Mouse (Mus musculus): Measurements from ENCODE around the gene Wnt7b. TPM values are rescaled to one million over a fixed set of nuclear protein-coding genes. Genes with fewer than 3 reads are reported as not detected.

Wnt7b gene
- polyA plus RNA-seq, 1 experiment, result not detected

GRCm38 (mm10) chr15:85523173-85523991 is 58.9 kb downstream of the Wnt7b start:
- Histone ChIP-seq H3K4me1 (ENCODE audit: control insufficient read depth, insufficient read depth, insufficient read length, low read length) (no peaks in the 10 kb centered on the region), H3K27ac (replicated peaks; ENCODE audit: low read depth, low read length) (no peak overlapping the region), H3K4me3 (ENCODE audit: insufficient read depth, low read depth, low read length) (no peak overlapping the region)

GRCm38 (mm10) chr15:85519438-85519837 is 62.8 kb downstream of the Wnt7b start:
- Histone ChIP-seq H3K27ac (replicated peaks; ENCODE audit: low read depth, low read length) (no peak overlapping the region), H3K4me1 (ENCODE audit: control insufficient read depth, insufficient read depth, insufficient read length, low read length) (no peaks in the 10 kb centered on the region)

GRCm38 (mm10) chr15:85507370-85508014 is 74.8 kb downstream of the Wnt7b start:
- H3K4me3 ChIP-seq (ENCODE audit: insufficient read depth, low read depth, low read length), result no peak overlapping the region
- no peak overlapping the region for H3K27ac ChIP-seq (replicated peaks; ENCODE audit: low read depth, low read length)

More at GRCm38 (mm10) chr15:85519438-85519837, 62.8 kb downstream of the Wnt7b start:
- no peak overlapping the region for H3K4me3 ChIP-seq (ENCODE audit: insufficient read depth, low read depth, low read length)

GRCm38 (mm10) chr15:85506680-85507079 is 75.6 kb downstream of the Wnt7b start:
- H3K27ac ChIP-seq (replicated peaks; ENCODE audit: low read depth, low read length), result no peak overlapping the region
- no peak overlapping the region for H3K4me3 ChIP-seq (ENCODE audit: insufficient read depth, low read depth, low read length)
- no peaks in the 10 kb centered on the region for H3K4me1 ChIP-seq (ENCODE audit: control insufficient read depth, insufficient read depth, insufficient read length, low read length)

More at GRCm38 (mm10) chr15:85507370-85508014, 74.8 kb downstream of the Wnt7b start:
- H3K4me1 ChIP-seq (ENCODE audit: control insufficient read depth, insufficient read depth, insufficient read length, low read length), result no peaks in the 10 kb centered on the region

GRCm38 (mm10) chr15:85505118-85505925 is 77.0 kb downstream of the Wnt7b start:
- Histone ChIP-seq H3K4me3 (ENCODE audit: insufficient read depth, low read depth, low read length) (no peak overlapping the region), H3K4me1 (ENCODE audit: control insufficient read depth, insufficient read depth, insufficient read length, low read length) (no peaks in the 10 kb centered on the region), H3K27ac (replicated peaks; ENCODE audit: low read depth, low read length) (no peak overlapping the region)

GRCm38 (mm10) chr15:85503127-85503526 is 79.1 kb downstream of the Wnt7b start, which contains the start of gene 7530416G11Rik:
7530416G11Rik (minus strand) TSS chr15:85503227.
- Histone ChIP-seq H3K4me1 (ENCODE audit: control insufficient read depth, insufficient read depth, insufficient read length, low read length) (no peaks in the 10 kb centered on the region), H3K27ac (replicated peaks; ENCODE audit: low read depth, low read length) (no peak within 1 kb of the TSS), H3K4me3 (ENCODE audit: insufficient read depth, low read depth, low read length) (no peak within 1 kb of the TSS)

- Histone ChIP-seq H3K4me3 (ENCODE audit: insufficient read depth, low read depth, low read length) (no peak overlapping the region), H3K4me1 (ENCODE audit: control insufficient read depth, insufficient read depth, insufficient read length, low read length) (no peaks in the 10 kb centered on the region), H3K27ac (replicated peaks; ENCODE audit: low read depth, low read length) (no peak overlapping the region)
Observed at GRCm38 (mm10) chr15:85500267-85500666, 82.0 kb downstream of the Wnt7b start.

GRCm38 (mm10) chr15:85497981-85498475 is 84.2 kb downstream of the Wnt7b start:
- no peaks in the 10 kb centered on the region for H3K4me1 ChIP-seq (ENCODE audit: control insufficient read depth, insufficient read depth, insufficient read length, low read length)
- H3K27ac ChIP-seq (replicated peaks; ENCODE audit: low read depth, low read length), result no peak overlapping the region
- no peak overlapping the region for H3K4me3 ChIP-seq (ENCODE audit: insufficient read depth, low read depth, low read length)

- H3K4me3 ChIP-seq (ENCODE audit: insufficient read depth, low read depth, low read length), result no peak overlapping the region
- H3K27ac ChIP-seq (replicated peaks; ENCODE audit: low read depth, low read length), result no peak overlapping the region
- H3K4me1 ChIP-seq (ENCODE audit: control insufficient read depth, insufficient read depth, insufficient read length, low read length), result no peaks in the 10 kb centered on the region
Observed at GRCm38 (mm10) chr15:85497548-85497947, 84.7 kb downstream of the Wnt7b start.

GRCm38 (mm10) chr15:85494163-85494621 is 88.1 kb downstream of the Wnt7b start:
- Histone ChIP-seq H3K4me3 (ENCODE audit: insufficient read depth, low read depth, low read length) (no peak overlapping the region), H3K4me1 (ENCODE audit: control insufficient read depth, insufficient read depth, insufficient read length, low read length) (no peaks in the 10 kb centered on the region), H3K27ac (replicated peaks; ENCODE audit: low read depth, low read length) (no peak overlapping the region)

- no peak overlapping the region for H3K27ac ChIP-seq (replicated peaks; ENCODE audit: low read depth, low read length)
- no peak overlapping the region for H3K4me3 ChIP-seq (ENCODE audit: insufficient read depth, low read depth, low read length)
- no peaks in the 10 kb centered on the region for H3K4me1 ChIP-seq (ENCODE audit: control insufficient read depth, insufficient read depth, insufficient read length, low read length)
Observed at GRCm38 (mm10) chr15:85489751-85490150, 92.5 kb downstream of the Wnt7b start.

- Histone ChIP-seq H3K27ac (replicated peaks; ENCODE audit: low read depth, low read length) (no peak overlapping the region), H3K4me3 (ENCODE audit: insufficient read depth, low read depth, low read length) (no peak overlapping the region), H3K4me1 (ENCODE audit: control insufficient read depth, insufficient read depth, insufficient read length, low read length) (no peaks in the 10 kb centered on the region)
Observed at GRCm38 (mm10) chr15:85488900-85489299, 93.4 kb downstream of the Wnt7b start.
